Mouse (Mus musculus): Measurements from ENCODE around the gene Ppp1r9a. TPM values are rescaled to one million over a fixed set of nuclear protein-coding genes. Genes with fewer than 3 reads are reported as not detected.

The Ppp1r9a gene
- polyA plus RNA-seq (2015; fragmentation: Nextera tagmentation; extraction: Ambion mirVana) = 39.2 and 42.8 TPM in 2 replicates

DNA sequence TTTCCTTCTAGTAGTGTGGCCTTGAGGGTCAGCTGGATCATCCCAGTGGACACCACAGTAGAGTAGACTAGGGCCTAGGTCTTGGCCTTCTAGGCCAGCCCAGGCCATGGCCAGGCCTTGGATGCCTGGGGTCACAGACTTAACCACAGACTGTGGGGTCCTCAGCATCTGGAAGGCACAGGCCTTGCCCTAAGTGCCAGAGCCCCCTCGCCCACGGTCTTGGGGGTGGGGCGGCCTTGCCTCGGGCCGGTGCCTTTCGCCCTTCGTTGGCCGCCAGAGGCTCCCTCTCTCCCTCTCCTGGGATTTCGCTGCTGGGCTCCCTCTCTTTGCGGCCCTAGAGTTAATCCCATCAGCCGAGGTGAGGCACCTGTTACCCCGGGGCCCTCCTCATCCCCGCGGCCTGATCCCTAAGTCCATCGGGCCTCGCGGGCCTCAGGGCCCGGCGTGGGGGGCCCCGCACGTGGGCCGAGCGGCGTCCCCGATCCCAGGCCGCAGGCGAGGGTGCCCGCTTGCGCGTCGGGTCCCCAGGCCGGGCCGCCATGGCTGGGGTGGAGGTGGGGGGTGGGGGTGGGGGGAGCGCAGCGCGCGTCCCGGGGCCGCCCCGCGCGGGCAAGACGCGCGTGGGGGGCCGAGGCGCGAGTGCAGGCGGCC, at the start of gene Ppp1r9a:
Ppp1r9a (plus strand) TSS at position 244 of the 651 bp plus-strand sequence.

DNA sequence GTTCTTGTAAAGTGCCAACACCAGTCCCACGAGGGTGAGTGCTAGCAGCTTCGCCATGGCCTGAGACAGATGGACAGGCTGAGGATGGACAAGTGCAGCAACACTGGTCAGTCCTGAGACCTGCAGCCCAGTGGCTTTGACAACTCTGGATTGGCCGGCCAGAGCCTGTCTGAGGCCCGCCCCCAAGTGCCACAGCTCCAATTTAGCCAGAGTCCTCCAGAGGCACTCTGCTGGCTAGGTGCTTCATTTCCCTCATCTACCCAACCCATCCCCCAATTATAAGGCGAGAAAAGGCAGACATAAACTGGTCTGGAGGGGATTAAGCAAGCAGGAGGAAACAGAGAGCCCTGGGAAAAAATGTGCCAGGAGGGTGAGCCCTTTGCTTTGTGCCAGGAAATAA, 291.0 kb downstream of the Ppp1r9a start, which contains the start of gene Pon1:
Pon1 (minus strand) TSS at position 254 of the 400 bp plus-strand sequence.

Other genes with a start within 250 kb of the Ppp1r9a start
- gene Sgce, start 155.7 kb upstream of the Ppp1r9a start, polyA plus RNA-seq (2015; fragmentation: Nextera tagmentation; extraction: Ambion mirVana) = 50.8 and 61.3 TPM in 2 replicates
- gene Peg10, start 155.6 kb upstream of the Ppp1r9a start, polyA plus RNA-seq (2015; fragmentation: Nextera tagmentation; extraction: Ambion mirVana) = 2.8 and 3.0 TPM in 2 replicates